Mouse (Mus musculus): ENCODE measurements at regions not wholly inside any gene's neighbourhood (a gene's known extent, or its start where the extent isn't known, plus 50 kb on each side); places are given as distances from the start of the nearest gene placed in this dataset.

DNA sequence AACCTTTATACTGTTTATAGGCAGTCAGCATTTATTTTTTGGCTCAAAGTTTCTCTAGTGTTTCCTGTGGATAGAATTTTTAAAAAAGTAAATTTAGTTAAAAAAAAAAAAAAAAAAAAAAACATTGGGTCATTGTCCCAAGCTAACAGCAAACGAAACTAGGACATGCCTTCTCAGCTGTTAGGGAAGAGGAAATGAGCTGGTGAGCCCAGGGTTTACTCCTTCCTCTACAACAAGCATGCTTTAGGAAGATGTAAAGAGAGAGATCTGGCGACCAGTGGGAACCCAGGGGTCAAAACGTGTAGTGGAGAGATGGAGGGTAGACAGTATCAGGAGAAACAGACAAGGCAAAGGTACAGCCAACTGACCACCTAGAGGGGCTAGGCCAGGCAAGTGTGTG is 81.6 kb upstream of the Peli1 start:
- no peak for TF ChIP-seq CTCF (IDR thresholded peaks at IDR 0.05; ENCODE audit: borderline replicate concordance, insufficient read depth, low read length)
- TF ChIP-seq POLR2A (IDR thresholded peaks at IDR 0.05; ENCODE audit: low read depth, low read length) = no peak
